Mouse (Mus musculus): ENCODE data around the gene Sec1. TPM values are rescaled to one million over a fixed set of nuclear protein-coding genes. Genes with fewer than 3 reads are reported as not detected.

Gene Sec1
- polyA plus RNA-seq, 1 experiment, result not detected

DNA sequence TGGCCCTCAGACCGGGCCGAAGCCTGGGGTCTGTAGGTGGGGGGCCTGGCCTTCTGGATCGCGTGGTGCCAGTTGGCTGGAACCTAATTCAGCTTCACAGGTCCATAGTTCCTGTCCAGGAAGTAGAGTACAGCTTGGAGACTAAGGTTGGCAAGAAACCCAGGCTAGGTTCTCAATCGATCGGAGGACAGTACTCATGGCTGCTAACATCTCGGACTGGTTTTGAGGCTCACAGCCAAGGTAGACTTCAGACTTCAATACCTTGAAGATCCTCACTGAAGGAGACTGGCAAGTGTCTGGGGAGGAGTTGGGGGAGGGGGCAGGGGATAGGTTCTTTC, 27.0 kb upstream of the Sec1 start:
- TF ChIP-seq GATA1 (IDR thresholded peaks at IDR 0.05; ENCODE audit: low read length), result no peak

DNA sequence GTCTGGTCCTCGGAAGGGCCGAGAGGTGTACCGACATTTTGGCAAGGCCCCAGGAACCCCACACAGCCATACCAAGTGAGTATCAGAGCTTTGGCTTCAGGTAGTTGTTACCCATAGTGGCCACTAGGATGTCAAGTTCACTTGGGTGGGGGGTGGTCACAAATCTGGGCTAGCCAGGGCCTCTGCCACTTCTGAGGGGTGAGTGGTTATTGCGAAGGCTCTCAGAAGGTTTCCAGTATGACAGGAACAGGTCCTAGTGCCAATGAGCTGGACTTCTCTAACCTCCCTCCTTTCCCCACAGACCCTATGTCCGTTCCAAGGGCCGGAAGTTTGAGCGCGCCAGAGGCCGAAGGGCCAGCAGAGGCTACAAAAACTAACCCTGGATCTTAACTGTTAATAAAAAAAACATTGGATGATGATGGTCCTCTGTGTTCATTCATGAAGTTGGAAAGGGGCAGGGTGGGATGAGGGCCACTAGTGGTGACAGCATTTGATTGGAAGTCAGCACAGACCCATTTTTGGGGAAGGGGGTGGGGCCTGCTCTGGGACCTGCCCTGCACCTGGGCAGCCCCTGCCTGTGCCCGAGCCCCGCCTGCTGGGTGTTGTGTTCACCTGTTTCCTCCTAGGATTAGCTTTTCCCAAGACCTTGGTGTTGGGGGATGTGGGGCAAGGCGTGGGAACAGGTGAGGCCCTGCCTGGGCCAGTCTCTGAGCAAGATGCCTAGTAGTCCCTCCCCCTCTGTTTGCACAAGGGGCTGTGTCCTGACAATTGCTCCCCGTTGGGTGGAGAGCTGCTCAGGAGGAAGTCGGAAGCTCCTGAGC, 26.4 kb upstream of the Sec1 start, which contains the start of gene Fam83e:
Gene Fam83e, plus strand, starts transcription at position 800 of the 821 bp plus-strand sequence.
- no peak for TF ChIP-seq GATA1 (IDR thresholded peaks at IDR 0.05; ENCODE audit: low read length)

DNA sequence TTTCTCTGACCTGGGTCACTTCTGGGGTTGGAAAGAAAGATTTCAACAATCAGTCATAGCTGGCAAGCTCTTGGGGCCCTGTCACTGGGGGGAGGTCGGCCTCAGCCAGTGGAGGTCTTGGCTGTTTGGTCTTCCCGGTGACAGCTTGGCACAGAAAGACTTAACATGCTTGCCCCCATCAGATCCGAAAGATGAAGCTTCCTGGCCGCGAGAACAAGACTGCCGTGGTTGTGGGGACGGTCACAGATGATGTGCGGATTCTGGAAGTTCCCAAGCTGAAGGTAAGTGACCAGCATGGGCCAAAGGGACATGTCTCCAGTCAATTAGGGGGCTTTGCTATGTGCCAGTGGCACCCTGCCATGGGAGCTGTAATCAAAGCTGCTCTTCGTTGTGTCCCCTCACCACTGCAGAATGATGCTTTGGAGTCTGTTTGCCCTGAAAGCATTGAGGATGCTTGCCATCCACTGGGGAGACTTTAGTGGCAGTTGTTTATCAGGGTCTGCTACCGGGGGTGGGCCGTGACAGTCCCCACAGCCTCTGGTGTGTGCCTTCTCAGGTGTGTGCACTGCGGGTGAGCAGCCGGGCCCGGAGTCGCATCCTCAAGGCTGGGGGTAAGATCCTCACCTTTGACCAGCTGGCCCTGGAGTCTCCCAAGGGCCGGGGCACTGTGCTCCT, 25.7 kb upstream of the Sec1 start:
- no peak for TF ChIP-seq GATA1 (IDR thresholded peaks at IDR 0.05; ENCODE audit: low read length)

DNA sequence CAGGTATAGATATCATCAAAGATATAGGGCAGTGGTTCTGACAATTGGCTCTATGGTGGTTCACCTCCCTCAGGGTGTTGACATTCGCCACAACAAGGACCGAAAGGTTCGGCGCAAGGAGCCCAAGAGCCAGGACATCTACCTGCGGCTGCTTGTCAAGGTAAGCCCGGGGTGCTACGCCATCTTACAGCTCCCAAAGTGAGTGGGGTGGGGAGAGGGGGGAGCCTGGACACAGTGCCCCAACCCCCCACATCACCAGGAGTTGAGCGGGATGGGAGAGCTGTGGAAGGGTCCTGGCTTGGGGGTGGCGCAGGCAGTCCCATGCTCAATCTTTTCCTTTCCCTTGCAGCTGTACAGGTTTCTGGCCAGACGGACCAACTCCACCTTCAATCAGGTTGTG, 25.0 kb upstream of the Sec1 start:
- no peak for TF ChIP-seq GATA1 (IDR thresholded peaks at IDR 0.05; ENCODE audit: low read length)

DNA sequence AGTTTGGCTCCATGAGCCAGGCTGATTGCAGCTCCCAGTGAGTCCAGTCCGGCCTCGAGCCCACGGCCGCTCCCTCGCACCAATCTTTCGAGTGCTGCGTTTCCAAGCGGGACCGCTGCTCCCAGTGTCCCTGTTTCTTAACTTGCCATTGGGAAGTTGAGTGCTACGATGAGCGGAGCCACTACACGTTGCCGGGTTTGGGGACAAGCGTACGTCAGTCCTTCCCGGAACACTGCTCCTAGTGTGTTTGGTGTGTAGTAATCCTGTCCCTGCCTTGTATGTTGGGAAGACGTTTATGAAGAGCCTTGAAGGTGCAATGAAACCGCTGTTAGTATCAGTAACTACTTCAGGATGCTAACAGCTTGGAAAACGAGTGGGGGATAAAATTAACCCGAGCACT, 24.1 kb upstream of the Sec1 start:
- no peak for TF ChIP-seq GATA1 (IDR thresholded peaks at IDR 0.05; ENCODE audit: low read length)

DNA sequence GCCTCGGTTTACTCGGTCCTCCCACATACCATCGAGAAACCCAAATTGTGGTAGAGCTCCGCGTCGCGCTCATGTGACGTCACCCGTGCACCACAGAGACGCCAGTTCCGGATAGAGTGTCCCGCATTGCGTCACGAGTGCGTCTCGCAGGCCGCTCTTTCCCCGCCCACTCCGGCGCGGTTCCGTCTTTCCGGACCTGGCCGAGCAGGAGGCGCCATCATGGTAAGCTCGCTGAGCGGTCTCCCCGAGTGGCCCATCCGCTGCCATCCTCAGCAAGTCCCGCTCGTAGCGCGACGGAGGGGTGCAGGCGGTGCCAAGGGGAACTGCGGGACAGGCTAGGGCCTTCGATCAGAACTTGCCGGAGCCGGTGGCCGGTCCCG, 23.7 kb upstream of the Sec1 start, which contains the start of gene Sphk2:
Gene Sphk2, minus strand, starts transcription at position 85 of the 380 bp plus-strand sequence.
- TF ChIP-seq GATA1 (IDR thresholded peaks at IDR 0.05; ENCODE audit: low read length), result no peak

DNA sequence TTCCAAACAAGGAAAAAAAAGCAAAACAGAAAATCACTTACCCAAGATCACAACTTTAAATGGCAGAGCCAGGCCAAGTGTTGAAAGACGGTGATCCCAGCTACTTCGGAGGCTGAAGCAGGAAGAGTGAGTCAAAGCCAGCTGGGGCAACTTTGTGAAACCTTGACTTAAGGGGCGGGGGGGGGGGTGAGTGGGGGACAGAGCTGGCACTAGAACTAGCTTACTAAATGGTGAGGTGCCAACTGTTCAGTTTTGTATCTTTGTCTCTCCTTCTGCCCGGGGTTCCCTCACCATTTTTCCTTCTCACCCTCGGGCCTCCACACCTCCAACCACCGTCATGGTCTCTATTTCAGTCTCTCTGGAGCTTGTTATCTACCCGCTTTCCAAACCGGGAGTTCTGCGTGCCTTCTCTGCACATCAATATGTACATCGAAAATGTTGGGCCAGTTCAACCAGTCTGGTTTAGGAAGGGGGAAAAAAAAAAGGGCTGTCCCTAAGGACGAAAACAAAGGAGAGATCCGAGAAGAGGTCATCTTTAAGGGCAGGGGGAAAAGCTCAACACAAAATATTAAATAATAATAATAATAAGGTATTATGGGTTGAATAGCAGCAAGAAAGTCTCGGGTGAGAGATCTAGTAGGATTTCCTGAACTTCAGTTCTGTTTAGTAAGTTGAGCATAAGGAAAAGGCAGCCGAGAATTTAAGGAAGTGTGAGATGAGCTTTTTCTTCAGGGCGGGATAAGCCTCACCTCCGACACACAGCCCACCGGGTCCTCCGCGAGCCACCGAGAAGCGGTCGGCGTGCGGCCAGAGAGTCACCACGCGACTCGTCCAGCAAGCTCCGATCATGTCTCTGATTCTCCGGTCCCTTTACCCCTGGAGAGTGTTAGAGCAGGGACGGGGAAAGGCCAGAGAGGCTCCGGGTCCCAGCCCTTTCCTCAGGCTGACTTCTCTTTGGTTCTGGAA, 23.0 kb upstream of the Sec1 start:
- no peak for TF ChIP-seq GATA1 (IDR thresholded peaks at IDR 0.05; ENCODE audit: low read length)

DNA sequence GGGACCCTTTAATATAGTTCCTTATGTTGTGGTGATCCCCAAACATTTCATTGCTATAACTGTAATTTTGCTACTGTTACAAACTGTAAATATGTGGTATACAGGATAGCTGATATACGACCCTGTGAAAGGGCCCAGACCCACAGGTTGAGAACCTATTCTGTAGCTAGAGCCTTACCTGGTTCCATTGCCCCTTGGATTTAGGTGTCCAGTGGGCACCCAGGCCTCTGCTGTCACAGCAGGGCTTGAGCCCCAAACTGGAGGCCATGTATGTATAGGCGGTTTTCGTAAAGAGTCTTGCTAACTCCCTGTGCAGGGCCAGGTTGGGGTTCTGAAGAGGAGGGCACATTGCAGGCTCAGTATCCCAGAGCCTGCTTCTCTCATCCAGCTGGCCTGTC, 22.3 kb upstream of the Sec1 start:
- no peak for TF ChIP-seq GATA1 (IDR thresholded peaks at IDR 0.05; ENCODE audit: low read length)

DNA sequence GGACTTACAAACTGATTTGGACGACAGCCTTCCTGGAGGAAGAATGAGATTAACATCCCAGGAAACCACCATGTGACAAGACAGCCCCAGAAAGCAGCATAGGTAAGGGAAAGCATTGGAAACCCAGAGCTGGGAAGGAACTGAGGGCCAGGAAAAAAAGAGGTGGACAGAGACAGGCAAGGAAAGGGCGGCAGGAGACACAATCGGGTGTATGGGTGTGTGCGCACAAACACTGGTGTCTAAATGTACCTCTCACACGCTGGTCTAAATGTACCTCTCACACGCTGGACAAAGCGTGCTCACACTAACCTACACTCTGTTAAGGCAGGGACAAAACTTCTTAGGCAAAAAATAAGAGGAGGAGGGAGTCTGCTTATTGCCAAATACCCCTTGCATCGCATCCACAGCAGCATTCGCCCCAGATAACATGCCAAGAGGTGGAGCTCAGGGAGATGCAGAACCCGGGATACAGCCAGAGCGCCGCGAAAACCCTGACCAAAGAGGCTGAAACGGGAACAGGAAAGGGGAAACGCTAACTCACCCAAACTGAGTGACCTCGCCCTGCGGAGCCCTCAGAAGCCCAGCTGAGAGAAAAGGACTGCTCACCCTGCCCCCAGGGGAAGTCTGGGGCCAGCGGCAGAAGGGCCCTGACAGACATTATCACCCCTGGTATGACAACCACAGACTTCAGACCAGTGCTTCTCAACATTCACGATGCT, 21.7 kb upstream of the Sec1 start:
- TF ChIP-seq GATA1 (IDR thresholded peaks at IDR 0.05; ENCODE audit: low read length), result no peak

DNA sequence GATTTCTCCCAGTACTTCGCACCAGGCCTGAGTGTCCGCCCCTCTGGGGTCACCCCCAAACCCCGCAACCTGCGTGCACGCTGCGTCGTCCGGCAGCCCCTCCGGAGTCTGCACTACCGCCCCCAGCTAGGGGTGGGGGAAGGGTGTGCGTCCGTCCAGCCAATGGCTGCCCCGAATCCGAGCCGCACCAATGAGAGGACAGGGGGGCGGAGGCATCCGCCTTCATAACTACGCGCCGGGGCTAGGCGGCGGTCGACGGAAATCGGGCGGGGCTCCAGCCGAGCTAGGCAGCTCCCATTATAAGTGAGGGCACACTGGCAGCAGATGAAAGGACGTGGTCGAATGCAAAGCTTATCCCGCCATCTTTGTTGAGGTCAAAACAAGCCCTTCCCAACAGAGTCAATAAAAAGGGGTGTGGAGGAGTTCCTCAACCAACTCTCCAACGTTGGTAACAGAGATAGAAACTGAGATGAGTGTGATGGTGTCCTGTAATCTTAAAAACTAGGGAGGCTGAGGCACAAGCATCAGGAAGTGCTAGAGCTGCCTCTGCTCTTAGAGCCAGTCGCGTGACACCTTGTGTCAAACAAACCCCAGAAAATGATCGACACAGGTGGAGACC, 21.0 kb upstream of the Sec1 start, which contains the start of gene Rpl18:
Gene Rpl18, plus strand, starts transcription at position 368 of the 619 bp plus-strand sequence.
- peak; percentile 28 for TF ChIP-seq GATA1 (IDR thresholded peaks at IDR 0.05; ENCODE audit: low read length)

DNA sequence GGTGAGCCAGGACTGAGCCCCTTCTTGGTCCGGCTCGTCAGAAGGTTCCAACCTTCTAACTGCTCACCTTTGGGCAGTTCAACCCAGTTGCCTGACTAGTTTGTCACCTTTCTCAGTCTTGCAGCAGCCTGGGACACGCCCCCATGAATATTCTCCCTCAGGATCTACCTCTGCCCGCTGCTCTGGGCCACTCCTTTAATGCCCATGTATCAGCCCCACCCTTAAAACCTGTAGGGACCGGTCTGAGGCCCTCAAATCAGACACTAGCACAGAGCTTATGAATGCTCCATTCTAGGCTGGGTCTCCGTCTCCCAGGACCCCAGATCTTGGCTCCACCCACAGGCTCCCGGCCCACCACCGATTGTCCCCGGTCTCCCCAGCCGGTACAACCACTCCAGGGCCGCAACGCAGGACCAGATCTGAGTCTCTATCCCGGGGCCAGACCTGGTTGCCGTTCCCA, 20.5 kb upstream of the Sec1 start:
- TF ChIP-seq GATA1 (IDR thresholded peaks at IDR 0.05; ENCODE audit: low read length), result no peak

DNA sequence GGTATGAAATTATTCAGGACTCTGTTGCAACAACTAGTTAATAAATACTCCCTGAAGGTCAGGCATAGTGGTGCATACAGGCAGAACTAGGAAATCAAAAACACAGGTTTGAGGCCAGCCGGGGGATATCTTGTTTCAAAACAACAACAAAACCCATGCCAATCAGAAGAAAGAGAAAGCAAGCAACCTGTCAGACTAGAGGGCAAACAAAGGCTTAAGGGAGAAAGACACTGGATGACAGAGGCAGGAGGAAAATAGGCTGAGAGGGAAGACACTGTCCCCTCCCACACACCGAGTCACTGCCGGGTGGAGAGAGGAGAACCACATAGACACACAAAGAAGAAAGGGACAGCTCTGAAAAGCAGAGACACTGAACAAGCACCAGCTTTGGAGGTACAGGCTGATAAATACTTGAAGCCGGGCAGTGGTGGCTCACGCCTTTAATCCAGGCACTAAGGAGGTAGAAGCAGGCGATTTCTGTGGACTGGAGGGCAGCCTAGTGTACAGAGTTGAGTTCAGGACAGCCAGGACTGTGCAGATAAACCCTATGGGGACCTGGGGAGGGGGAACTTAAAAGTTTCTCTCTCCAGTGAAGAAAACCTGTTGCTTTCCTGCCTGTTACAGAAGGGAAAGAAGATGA, 19.8 kb upstream of the Sec1 start:
- no peak for TF ChIP-seq GATA1 (IDR thresholded peaks at IDR 0.05; ENCODE audit: low read length)

DNA sequence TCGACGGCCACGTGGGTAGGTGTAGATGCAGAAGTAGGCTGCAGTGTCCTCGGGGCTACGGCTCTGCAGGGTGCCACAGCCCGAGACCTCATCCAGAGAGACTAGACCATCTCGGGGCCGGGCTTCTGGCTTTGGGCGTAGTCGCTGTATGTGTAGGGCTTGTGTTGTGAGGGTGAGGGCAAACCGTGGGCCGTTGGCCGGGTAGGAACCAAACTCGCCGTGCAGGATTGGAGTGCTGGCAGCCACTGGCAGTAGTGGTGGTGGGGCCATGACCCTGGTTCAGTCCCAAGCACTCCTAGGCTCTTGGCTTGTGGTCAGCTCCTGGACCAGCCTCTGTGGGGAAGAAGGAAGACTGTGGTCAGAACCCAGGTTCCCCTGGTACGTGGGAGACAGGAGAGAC, 19.2 kb upstream of the Sec1 start:
- no peak for TF ChIP-seq GATA1 (IDR thresholded peaks at IDR 0.05; ENCODE audit: low read length)

Data from G1E-ER4 (cell line).